Mouse (Mus musculus): ENCODE measurements around the gene Egr4.
A peak's percentile ranks its signal among the peaks of the same experiment; 100 is the strongest.

Egr4 gene

GRCm38 (mm10) chr6:85513531-85513910 lies at the start of gene Egr4:
Egr4 (minus strand) TSS chr6:85513589.
- DNase-seq (ENCODE audit: low spot score), result peak; percentile 80

GRCm38 (mm10) chr6:85562374-85562773 lies 49.0 kb upstream of the Egr4 start:
- no peak for DNase-seq (ENCODE audit: low spot score)

GRCm38 (mm10) chr6:85547642-85548041 lies 34.3 kb upstream of the Egr4 start:
- no peak for DNase-seq (ENCODE audit: low spot score)

- DNase-seq (ENCODE audit: low spot score), result no peak
Observed at GRCm38 (mm10) chr6:85544251-85544881, 31.0 kb upstream of the Egr4 start.

- no peak for DNase-seq (ENCODE audit: low spot score)
Observed at GRCm38 (mm10) chr6:85543351-85544175, 30.2 kb upstream of the Egr4 start.

GRCm38 (mm10) chr6:85522825-85523224 lies 9.4 kb upstream of the Egr4 start:
- no peak for DNase-seq (ENCODE audit: low spot score)

- DNase-seq (ENCODE audit: low spot score), result no peak
Observed at GRCm38 (mm10) chr6:85522026-85522425, 8.6 kb upstream of the Egr4 start.

GRCm38 (mm10) chr6:85518091-85518693 lies 4.8 kb upstream of the Egr4 start:
- no peak for DNase-seq (ENCODE audit: low spot score)

GRCm38 (mm10) chr6:85515941-85516340 lies 2.6 kb upstream of the Egr4 start:
- no peak for DNase-seq (ENCODE audit: low spot score)

- peak; percentile 24 for DNase-seq (ENCODE audit: low spot score)
Observed at GRCm38 (mm10) chr6:85512577-85513530, 535 bp downstream of the Egr4 start.

- no peak for DNase-seq (ENCODE audit: low spot score)
Observed at GRCm38 (mm10) chr6:85512056-85512440, 1.3 kb downstream of the Egr4 start.

- peak; percentile 45 for DNase-seq (ENCODE audit: low spot score)
Observed at GRCm38 (mm10) chr6:85511286-85512055, 1.9 kb downstream of the Egr4 start.

- no peak for DNase-seq (ENCODE audit: low spot score)
Observed at GRCm38 (mm10) chr6:85510476-85510875, 2.9 kb downstream of the Egr4 start.

GRCm38 (mm10) chr6:85508602-85509001 lies 4.8 kb downstream of the Egr4 start:
- no peak for DNase-seq (ENCODE audit: low spot score)

- no peak for DNase-seq (ENCODE audit: low spot score)
Observed at GRCm38 (mm10) chr6:85504908-85505307, 8.5 kb downstream of the Egr4 start.

GRCm38 (mm10) chr6:85502911-85503250 lies 10.5 kb downstream of the Egr4 start, which contains the start of gene Fbxo41:
Fbxo41 (minus strand) TSS chr6:85502994.
- no peak for DNase-seq (ENCODE audit: low spot score)

GRCm38 (mm10) chr6:85502103-85502910 lies 11.1 kb downstream of the Egr4 start:
- no peak for DNase-seq (ENCODE audit: low spot score)

- DNase-seq (ENCODE audit: low spot score), result no peak
Observed at GRCm38 (mm10) chr6:85501571-85502102, 11.8 kb downstream of the Egr4 start.

- DNase-seq (ENCODE audit: low spot score), result no peak
Observed at GRCm38 (mm10) chr6:85500416-85500815, 13.0 kb downstream of the Egr4 start.

GRCm38 (mm10) chr6:85498147-85498546 lies 15.2 kb downstream of the Egr4 start:
- no peak for DNase-seq (ENCODE audit: low spot score)
